Mouse (Mus musculus) small intestine, adult 2 months (tissue): ENCODE measurements around the gene Inka2. TPM values are rescaled to one million over a fixed set of nuclear protein-coding genes. Genes with fewer than 3 reads are reported as not detected.

Source experiments
- H3K27ac ChIP-seq: fragments of 200-500 bp; 2 replicates; pipeline ENCODE4 v1.5.1; 2012; ENCODE audit warnings: low read depth, low read length, control low read depth, inconsistent platforms; ENCODE audit not compliant: insufficient read depth
- H3K27me3 ChIP-seq: fragments of 200-500 bp; 2 replicates; pipeline ENCODE4 v1.6.1; 2012; ENCODE audit warnings: mild to moderate bottlenecking, moderate library complexity, low read length, inconsistent platforms; ENCODE audit not compliant: control insufficient read depth, insufficient read depth
- H3K36me3 ChIP-seq: fragments of 200-500 bp; 2 replicates; pipeline ENCODE4 v1.6.1; 2012; ENCODE audit warnings: mild to moderate bottlenecking, low read length, control low read depth, inconsistent platforms; ENCODE audit not compliant: control insufficient read depth, insufficient read depth
- H3K4me1 ChIP-seq: fragments of 200-500 bp; 2 replicates; pipeline ENCODE4 v1.6.1; 2012; ENCODE audit warnings: low read length, inconsistent platforms, mixed read lengths; ENCODE audit not compliant: control insufficient read depth, insufficient read depth, insufficient read length
- H3K4me3 ChIP-seq: fragments of 200-500 bp; 2 replicates; pipeline ENCODE4 v1.5.1; 2012; ENCODE audit warnings: low read depth, mild to moderate bottlenecking, control low read depth, inconsistent platforms, low read length, moderate library complexity
- CTCF ChIP-seq: fragments of 200-500 bp; IDR thresholded peaks from 2 replicates; pipeline ENCODE4 v1.5.1; 2012; ENCODE audit warnings: low read depth, mild to moderate bottlenecking, control low read depth, inconsistent platforms, low read length, moderate library complexity, mixed read lengths; ENCODE audit not compliant: insufficient replicate concordance, insufficient read length; ENCODE audit errors: extremely low read depth
- POLR2A ChIP-seq: fragments of 200-500 bp; IDR thresholded peaks from 2 replicates; pipeline ENCODE4 v1.6.1; 2012; ENCODE audit warnings: low read depth, mild to moderate bottlenecking, control low read depth, inconsistent platforms, low read length, moderate library complexity
- WGBS: fragments of 180-500 bp; shearing (Covaris S2); methylation state at CpG from one replicate; pipeline ENCODE4 v1.1.7; 2018; 5-methylcytosine and 5-hydroxymethylcytosine counted together
- polyA plus RNA-seq: library from polyadenylated mRNA; depleted of rRNA; stranded (reverse); fragments of >200 nt; gene quantifications from 2 replicates; pipeline ENCODE4 v1.2.3, GENCODE M21; 2012; rRNA removed

The Inka2 gene
- polyA plus RNA-seq, 1 experiment, result 0.80 TPM

DNA sequence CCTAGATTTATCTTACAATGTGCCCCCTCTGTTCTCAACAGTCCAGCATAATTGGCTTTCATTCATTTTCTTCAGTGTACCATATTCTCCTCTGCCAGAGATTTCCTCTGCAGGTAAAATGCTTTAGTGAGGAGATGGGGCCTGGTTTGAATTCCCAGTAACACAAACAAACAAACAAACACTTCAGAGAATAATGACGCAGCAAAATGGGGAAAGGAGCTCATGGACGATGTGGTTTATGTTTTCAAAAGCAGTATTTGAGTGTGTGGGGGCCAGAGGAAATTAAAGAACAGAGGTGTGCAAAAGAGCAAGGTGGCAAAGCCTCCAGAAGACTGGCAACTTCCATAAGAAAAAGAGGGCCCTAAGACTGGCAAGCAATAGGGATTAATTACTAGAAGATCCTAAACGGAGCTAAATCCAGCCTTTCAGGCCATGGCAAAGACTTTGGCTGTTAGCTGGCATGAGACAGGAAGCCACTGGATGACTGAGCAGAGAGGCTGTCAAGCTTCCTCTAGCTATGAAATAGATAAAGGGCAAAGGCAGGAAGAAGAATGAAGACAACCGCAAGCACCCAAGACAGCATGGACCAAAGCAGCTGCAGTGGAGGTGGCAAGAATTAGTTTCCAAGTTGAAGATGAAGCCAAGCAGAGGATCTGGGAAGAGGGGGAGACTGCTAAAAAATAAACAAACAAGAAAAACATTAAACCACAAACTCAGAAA is 58.9 kb downstream of the Inka2 start:
- 55% methylated on average over 4 of the region's 4 CpGs for WGBS
- Histone ChIP-seq H3K27me3 (no peaks in the 10 kb centered on the region), H3K4me3 (no peak overlapping the region), H3K36me3 (0 out of 2 replicates have a peak, but pooled peaks cover 1% of the 10 kb centered on the region), H3K27ac (no peak overlapping the region), H3K4me1 (peaks cover 3% of the 10 kb centered on the region; the same call in 1 of the 2 replicates)
- TF ChIP-seq POLR2A, result no peak
- no peak for TF ChIP-seq CTCF

- no peak for TF ChIP-seq POLR2A
- TF ChIP-seq CTCF, result no peak
- H3K4me3 ChIP-seq, result no peak overlapping the region
- H3K36me3 ChIP-seq, result no peaks in the 10 kb centered on the region
- no peak overlapping the region for H3K27ac ChIP-seq
- peaks cover under 1% of the 10 kb centered on the region; the same call in 1 of the 2 replicates for H3K4me1 ChIP-seq
- 59% methylated on average over 6 of the region's 6 CpGs for WGBS
- no peaks in the 10 kb centered on the region for H3K27me3 ChIP-seq
Observed at GRCm38 (mm10) chr3:105768529-105768928, 64.1 kb downstream of the Inka2 start.

- no peaks in the 10 kb centered on the region for H3K36me3 ChIP-seq
- 25% methylated on average over 2 of the region's 2 CpGs for WGBS
- TF ChIP-seq CTCF (no peak), POLR2A (no peak)
Observed at GRCm38 (mm10) chr3:105769380-105769779, 65.0 kb downstream of the Inka2 start.

More at GRCm38 (mm10) chr3:105769380-105769779, 65.0 kb downstream of the Inka2 start:
- H3K4me1 ChIP-seq, result no peaks in the 10 kb centered on the region; the same call in 1 of the 2 replicates
- no peaks in the 10 kb centered on the region for H3K27me3 ChIP-seq
- no peak overlapping the region for H3K4me3 ChIP-seq
- H3K27ac ChIP-seq, result no peak overlapping the region

Other genes with a start within 250 kb of the Inka2 start
- gene Ddx20, start 17.0 kb upstream of the Inka2 start, polyA plus RNA-seq, result 13.4 and 15.8 TPM in 2 replicates
- 0.25 and 0.89 TPM in 2 replicates for gene Rap1a, start 96.7 kb downstream of the Inka2 start, polyA plus RNA-seq
- 0.39 and 0.41 TPM in 2 replicates for gene Adora3, start 166.3 kb downstream of the Inka2 start, polyA plus RNA-seq
- gene Tmigd3, start 166.3 kb downstream of the Inka2 start, polyA plus RNA-seq, result 0.94 and 1.1 TPM in 2 replicates
- 0.81 and 1.8 TPM in 2 replicates for gene I830077J02Rik, start 228.1 kb downstream of the Inka2 start, polyA plus RNA-seq